Mouse (Mus musculus): ENCODE results near the gene Tex22. TPM values are rescaled to one million over a fixed set of nuclear protein-coding genes. Genes with fewer than 3 reads are reported as not detected.

Tex22 gene
- 0.36 TPM for polyA plus RNA-seq (2017; shearing (Covaris generic))

GRCm38 (mm10) chr12:113074329-113075062 is at the start of gene Tex22:
Tex22 (plus strand) TSS chr12:113074502.

GRCm38 (mm10) chr12:113097749-113098281 is 23.5 kb downstream of the Tex22 start, which contains the start of gene Mta1:
Mta1 (plus strand) TSS chr12:113098278.

Other genes starting within 250 kb of the Tex22 start
- 94.4 TPM for gene Cdca4, start 245.1 kb upstream of the Tex22 start, polyA plus RNA-seq (2017; shearing (Covaris generic))
- 45.1 TPM for gene Gpr132, start 206.3 kb upstream of the Tex22 start, polyA plus RNA-seq (2017; shearing (Covaris generic))
- gene Jag2, start 144.7 kb upstream of the Tex22 start, polyA plus RNA-seq (2017; shearing (Covaris generic)): 3.5 TPM
- gene Nudt14, start 132.4 kb upstream of the Tex22 start, polyA plus RNA-seq (2017; shearing (Covaris generic)): 66.8 TPM
- gene Btbd6, start 98.0 kb upstream of the Tex22 start, polyA plus RNA-seq (2017; shearing (Covaris generic)): 4.8 TPM
- gene Brf1, start 73.8 kb upstream of the Tex22 start, polyA plus RNA-seq (2017; shearing (Covaris generic)): 18.8 TPM
- 5.2 TPM for gene Pacs2, start 60.0 kb upstream of the Tex22 start, polyA plus RNA-seq (2017; shearing (Covaris generic))
- 3.9 TPM for gene Mta1, start 23.8 kb downstream of the Tex22 start, polyA plus RNA-seq (2017; shearing (Covaris generic))
- 6.5 TPM for gene Crip2, start 65.7 kb downstream of the Tex22 start, polyA plus RNA-seq (2017; shearing (Covaris generic))
- gene Crip1, start 71.8 kb downstream of the Tex22 start, polyA plus RNA-seq (2017; shearing (Covaris generic)): 1,207 TPM
- 7.6 TPM for gene Tedc1, start 81.9 kb downstream of the Tex22 start, polyA plus RNA-seq (2017; shearing (Covaris generic))
- gene Tmem121, start 111.4 kb downstream of the Tex22 start, polyA plus RNA-seq (2017; shearing (Covaris generic)): not detected

All from CD4-positive, CD25-positive, alpha-beta regulatory T cell, adult 9 weeks (primary cell).